Mouse (Mus musculus): ENCODE measurements around the gene Rpl9-ps1. TPM values are rescaled to one million over a fixed set of nuclear protein-coding genes. Genes with fewer than 3 reads are reported as not detected.

The Rpl9-ps1 gene
- polyA plus RNA-seq, 1 experiment from 2014 or later: not detected

DNA sequence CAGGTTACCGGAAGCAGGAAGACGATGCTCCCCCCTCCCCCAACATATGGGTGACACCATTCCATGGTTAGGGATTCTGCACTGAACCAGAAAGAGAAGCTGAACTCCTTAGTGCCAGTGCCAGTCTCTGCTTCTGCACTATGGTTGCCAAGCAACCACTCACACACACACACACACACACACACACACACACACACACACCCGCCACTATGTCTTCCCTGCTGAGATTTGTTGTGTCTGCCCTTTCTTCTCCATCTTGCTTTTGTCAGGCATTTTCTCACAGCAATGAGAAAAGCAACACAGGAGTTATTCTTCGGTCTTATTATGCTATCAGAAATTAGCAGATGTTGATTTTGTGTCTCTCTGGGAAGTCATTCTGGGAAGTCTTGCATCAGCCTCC is 11.0 kb downstream of the Rpl9-ps1 start:
- 43% methylated on average over 4 of the region's 4 CpGs for WGBS
- no peaks in the 10 kb centered on the region for H3K36me3 ChIP-seq (ENCODE audit: control insufficient read depth, insufficient read depth, low read length)
- no peak overlapping the region for H3K4me2 ChIP-seq (ENCODE audit: low read depth, low read length)

GRCm38 (mm10) chr11:83632744-83633143 is 12.7 kb downstream of the Rpl9-ps1 start:
- Histone ChIP-seq H3K4me1 (ENCODE audit: control insufficient read depth, insufficient read depth, low read length) (no peaks in the 10 kb centered on the region), H3K9ac (replicated peaks; ENCODE audit: low read depth, low read length) (no peak overlapping the region), H3K36me3 (ENCODE audit: control insufficient read depth, insufficient read depth, low read length) (no peaks in the 10 kb centered on the region), H3K4me3 (ENCODE audit: low read depth, low read length) (no peak overlapping the region), H3K27me3 (ENCODE audit: control insufficient read depth, insufficient read depth, low read length) (no peaks in the 10 kb centered on the region), H3K9me3 (ENCODE audit: control insufficient read depth, low read length) (no peaks in the 10 kb centered on the region), H3K27ac (ENCODE audit: low read depth, low read length) (no peak overlapping the region), H3K4me2 (ENCODE audit: low read depth, low read length) (no peak overlapping the region)
- 75% methylated on average over 4 of the region's 4 CpGs for WGBS
- no peak for ATAC-seq (ENCODE audit: low read depth)

More for the DNA sequence above, 11.0 kb downstream of the Rpl9-ps1 start:
- Histone ChIP-seq H3K27me3 (ENCODE audit: control insufficient read depth, insufficient read depth, low read length) (no peaks in the 10 kb centered on the region), H3K9me3 (ENCODE audit: control insufficient read depth, low read length) (no peaks in the 10 kb centered on the region), H3K27ac (ENCODE audit: low read depth, low read length) (no peak overlapping the region), H3K4me3 (ENCODE audit: low read depth, low read length) (no peak overlapping the region), H3K4me1 (ENCODE audit: control insufficient read depth, insufficient read depth, low read length) (no peaks in the 10 kb centered on the region), H3K9ac (replicated peaks; ENCODE audit: low read depth, low read length) (no peak overlapping the region)
- no peak for ATAC-seq (ENCODE audit: low read depth)

- H3K4me1 ChIP-seq (ENCODE audit: control insufficient read depth, insufficient read depth, low read length): no peaks in the 10 kb centered on the region
These were observed 14.4 kb downstream of the Rpl9-ps1 start for GRCm38 (mm10) chr11:83631065-83631464.

DNA sequence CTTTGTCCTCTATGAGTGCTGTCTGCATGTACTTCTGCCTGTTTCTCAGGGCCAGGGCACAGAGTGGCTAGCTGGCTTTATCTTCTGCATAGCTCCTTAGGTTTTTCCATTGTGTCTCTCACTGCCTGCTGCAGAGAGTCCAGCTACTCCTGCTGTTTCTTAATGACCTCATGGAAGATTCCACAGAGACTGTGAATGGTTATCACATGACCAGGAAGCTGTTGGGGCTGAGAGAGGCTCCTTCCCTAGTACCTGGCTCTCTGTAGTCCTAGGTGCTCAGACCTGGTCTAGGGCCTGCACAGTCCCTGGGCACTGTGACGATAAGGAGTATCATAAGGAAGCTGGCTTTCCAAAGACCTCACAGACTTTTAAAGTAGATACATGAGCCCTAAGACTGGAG is 14.8 kb downstream of the Rpl9-ps1 start:
- Histone ChIP-seq H3K9ac (replicated peaks; ENCODE audit: low read depth, low read length) (no peak overlapping the region), H3K9me3 (ENCODE audit: control insufficient read depth, low read length) (no peaks in the 10 kb centered on the region), H3K4me2 (ENCODE audit: low read depth, low read length) (no peak overlapping the region), H3K4me3 (ENCODE audit: low read depth, low read length) (no peak overlapping the region), H3K4me1 (ENCODE audit: control insufficient read depth, insufficient read depth, low read length) (no peaks in the 10 kb centered on the region), H3K36me3 (ENCODE audit: control insufficient read depth, insufficient read depth, low read length) (no peaks in the 10 kb centered on the region), H3K27ac (ENCODE audit: low read depth, low read length) (no peak overlapping the region), H3K27me3 (ENCODE audit: control insufficient read depth, insufficient read depth, low read length) (no peaks in the 10 kb centered on the region)
- ATAC-seq (ENCODE audit: low read depth): no peak
- 96% methylated on average over 1 of the region's 1 CpGs for WGBS

More at GRCm38 (mm10) chr11:83631065-83631464, 14.4 kb downstream of the Rpl9-ps1 start:
- WGBS: 85% methylated on average over 2 of the region's 2 CpGs
- H3K4me2 ChIP-seq (ENCODE audit: low read depth, low read length): no peak overlapping the region
- H3K36me3 ChIP-seq (ENCODE audit: control insufficient read depth, insufficient read depth, low read length): no peaks in the 10 kb centered on the region
- no peaks in the 10 kb centered on the region for H3K9me3 ChIP-seq (ENCODE audit: control insufficient read depth, low read length)
- no peaks in the 10 kb centered on the region for H3K27me3 ChIP-seq (ENCODE audit: control insufficient read depth, insufficient read depth, low read length)
- no peak overlapping the region for H3K27ac ChIP-seq (ENCODE audit: low read depth, low read length)
- no peak for ATAC-seq (ENCODE audit: low read depth)
- no peak overlapping the region for H3K9ac ChIP-seq (replicated peaks; ENCODE audit: low read depth, low read length)
- no peak overlapping the region for H3K4me3 ChIP-seq (ENCODE audit: low read depth, low read length)

GRCm38 (mm10) chr11:83628808-83629207 is 16.6 kb downstream of the Rpl9-ps1 start:
- 89% methylated on average over 9 of the region's 9 CpGs for WGBS
- Histone ChIP-seq H3K4me3 (ENCODE audit: low read depth, low read length) (no peak overlapping the region), H3K9me3 (ENCODE audit: control insufficient read depth, low read length) (no peaks in the 10 kb centered on the region), H3K9ac (replicated peaks; ENCODE audit: low read depth, low read length) (no peak overlapping the region), H3K4me1 (ENCODE audit: control insufficient read depth, insufficient read depth, low read length) (no peaks in the 10 kb centered on the region), H3K4me2 (ENCODE audit: low read depth, low read length) (no peak overlapping the region), H3K27ac (ENCODE audit: low read depth, low read length) (no peak overlapping the region), H3K36me3 (ENCODE audit: control insufficient read depth, insufficient read depth, low read length) (no peaks in the 10 kb centered on the region), H3K27me3 (ENCODE audit: control insufficient read depth, insufficient read depth, low read length) (no peaks in the 10 kb centered on the region)
- no peak for ATAC-seq (ENCODE audit: low read depth)

DNA sequence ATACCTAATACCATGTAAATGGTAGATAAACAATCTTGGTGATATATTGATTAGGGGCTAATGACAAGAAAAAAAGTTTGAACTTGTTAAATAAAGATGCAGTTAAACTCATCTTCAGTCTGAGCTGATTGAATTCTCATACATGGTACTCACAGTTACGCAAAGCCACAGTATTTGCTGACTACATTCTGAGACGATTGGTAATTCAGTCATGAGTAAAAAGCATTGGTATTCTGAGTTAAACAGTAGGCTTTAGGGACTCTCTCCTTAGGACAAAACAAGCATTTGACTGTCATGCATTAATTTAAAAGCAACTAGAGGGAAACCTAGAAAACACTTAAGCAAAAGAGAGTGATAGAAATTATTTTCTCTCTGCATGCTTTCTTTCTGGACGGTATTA is 21.8 kb downstream of the Rpl9-ps1 start:
- WGBS: 87% methylated on average over 3 of the region's 3 CpGs
- no peak for ATAC-seq (ENCODE audit: low read depth)

GRCm38 (mm10) chr11:83619037-83619436 is 26.4 kb downstream of the Rpl9-ps1 start:
- no peaks in the 10 kb centered on the region for H3K36me3 ChIP-seq (ENCODE audit: control insufficient read depth, insufficient read depth, low read length)

More for the DNA sequence above, 21.8 kb downstream of the Rpl9-ps1 start:
- Histone ChIP-seq H3K4me1 (ENCODE audit: control insufficient read depth, insufficient read depth, low read length) (no peaks in the 10 kb centered on the region), H3K9ac (replicated peaks; ENCODE audit: low read depth, low read length) (no peak overlapping the region), H3K36me3 (ENCODE audit: control insufficient read depth, insufficient read depth, low read length) (no peaks in the 10 kb centered on the region), H3K4me3 (ENCODE audit: low read depth, low read length) (no peak overlapping the region), H3K9me3 (ENCODE audit: control insufficient read depth, low read length) (no peaks in the 10 kb centered on the region), H3K27ac (ENCODE audit: low read depth, low read length) (no peak overlapping the region), H3K4me2 (ENCODE audit: low read depth, low read length) (no peak overlapping the region), H3K27me3 (ENCODE audit: control insufficient read depth, insufficient read depth, low read length) (no peaks in the 10 kb centered on the region)

GRCm38 (mm10) chr11:83618238-83618637 is 27.2 kb downstream of the Rpl9-ps1 start:
- no peak for ATAC-seq (ENCODE audit: low read depth)
- no peaks in the 10 kb centered on the region for H3K36me3 ChIP-seq (ENCODE audit: control insufficient read depth, insufficient read depth, low read length)
- H3K4me3 ChIP-seq (ENCODE audit: low read depth, low read length): no peak overlapping the region
- no peak overlapping the region for H3K9ac ChIP-seq (replicated peaks; ENCODE audit: low read depth, low read length)
- H3K27me3 ChIP-seq (ENCODE audit: control insufficient read depth, insufficient read depth, low read length): no peaks in the 10 kb centered on the region
- no peak overlapping the region for H3K4me2 ChIP-seq (ENCODE audit: low read depth, low read length)
- WGBS: 57% methylated on average over 5 of the region's 5 CpGs
- H3K9me3 ChIP-seq (ENCODE audit: control insufficient read depth, low read length): no peaks in the 10 kb centered on the region
- H3K27ac ChIP-seq (ENCODE audit: low read depth, low read length): no peak overlapping the region
- no peaks in the 10 kb centered on the region for H3K4me1 ChIP-seq (ENCODE audit: control insufficient read depth, insufficient read depth, low read length)

More at GRCm38 (mm10) chr11:83619037-83619436, 26.4 kb downstream of the Rpl9-ps1 start:
- no peaks in the 10 kb centered on the region for H3K9me3 ChIP-seq (ENCODE audit: control insufficient read depth, low read length)
- H3K4me3 ChIP-seq (ENCODE audit: low read depth, low read length): no peak overlapping the region
- no peak overlapping the region for H3K4me2 ChIP-seq (ENCODE audit: low read depth, low read length)
- no peaks in the 10 kb centered on the region for H3K4me1 ChIP-seq (ENCODE audit: control insufficient read depth, insufficient read depth, low read length)
- WGBS: 97% methylated on average over 1 of the region's 1 CpGs
- H3K27ac ChIP-seq (ENCODE audit: low read depth, low read length): no peak overlapping the region
- no peaks in the 10 kb centered on the region for H3K27me3 ChIP-seq (ENCODE audit: control insufficient read depth, insufficient read depth, low read length)
- no peak for ATAC-seq (ENCODE audit: low read depth)
- H3K9ac ChIP-seq (replicated peaks; ENCODE audit: low read depth, low read length): no peak overlapping the region

- no peak overlapping the region for H3K9ac ChIP-seq (replicated peaks; ENCODE audit: low read depth, low read length)
- H3K27me3 ChIP-seq (ENCODE audit: control insufficient read depth, insufficient read depth, low read length): no peaks in the 10 kb centered on the region
- no peak overlapping the region for H3K4me2 ChIP-seq (ENCODE audit: low read depth, low read length)
- no peaks in the 10 kb centered on the region for H3K4me1 ChIP-seq (ENCODE audit: control insufficient read depth, insufficient read depth, low read length)
- 95% methylated on average over 1 of the region's 1 CpGs for WGBS
- H3K36me3 ChIP-seq (ENCODE audit: control insufficient read depth, insufficient read depth, low read length): no peaks in the 10 kb centered on the region
- no peak for ATAC-seq (ENCODE audit: low read depth)
- H3K4me3 ChIP-seq (ENCODE audit: low read depth, low read length): no peak overlapping the region
- no peaks in the 10 kb centered on the region for H3K9me3 ChIP-seq (ENCODE audit: control insufficient read depth, low read length)
- H3K27ac ChIP-seq (ENCODE audit: low read depth, low read length): no peak overlapping the region
These were observed 28.8 kb downstream of the Rpl9-ps1 start for GRCm38 (mm10) chr11:83616586-83616985.

All from neural tube, embryonic 14.5 days (tissue).